Mouse (Mus musculus) kidney, postnatal 25 days (tissue): ENCODE measurements at regions not wholly inside any gene's neighbourhood (a gene's known extent, or its start where the extent isn't known, plus 50 kb on each side); places are given as distances from the start of the nearest gene placed in this dataset.
"Not testable (repeated sequence)": the region's sequence is repeated elsewhere in the genome, so short reads cannot be mapped to it uniquely, and the experiment has no call there.

Source experiments
- DNase-seq, 2 experiments: peaks; one replicate each; pipeline ENCODE4 v3.0.0; 2021; ENCODE audit warnings: mixed read lengths in 2 of 2

- DNase-seq = no peak
These were observed 76.8 kb upstream of the Tars start for GRCm38 (mm10) chr15:11476248-11476647.

- no peak for DNase-seq
These were observed 63.9 kb upstream of the Tars start for GRCm38 (mm10) chr15:11463341-11463740.

- DNase-seq = not testable (repeated sequence)
These were observed 62.1 kb upstream of the Tars start for GRCm38 (mm10) chr15:11461575-11461974.

DNA sequence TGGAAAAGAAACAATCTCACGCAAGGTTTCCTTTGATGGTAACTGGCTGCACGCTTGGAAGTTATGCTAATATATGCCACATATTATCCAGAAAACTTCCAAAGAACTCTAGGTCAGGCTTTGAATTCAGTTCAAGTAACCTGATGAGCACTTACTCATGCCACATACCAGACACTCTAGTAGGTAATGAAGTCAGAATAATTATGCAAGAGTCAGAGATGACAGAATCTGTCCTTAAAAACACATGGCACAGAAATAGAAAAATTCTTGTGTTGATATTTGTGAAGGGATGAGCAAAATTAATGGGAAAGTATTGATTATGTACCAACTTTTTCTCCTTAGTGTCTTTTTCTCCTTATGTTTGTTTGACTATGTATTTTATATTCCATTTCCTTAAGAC lies 59.8 kb upstream of the Tars start:
- no peak for DNase-seq

DNA sequence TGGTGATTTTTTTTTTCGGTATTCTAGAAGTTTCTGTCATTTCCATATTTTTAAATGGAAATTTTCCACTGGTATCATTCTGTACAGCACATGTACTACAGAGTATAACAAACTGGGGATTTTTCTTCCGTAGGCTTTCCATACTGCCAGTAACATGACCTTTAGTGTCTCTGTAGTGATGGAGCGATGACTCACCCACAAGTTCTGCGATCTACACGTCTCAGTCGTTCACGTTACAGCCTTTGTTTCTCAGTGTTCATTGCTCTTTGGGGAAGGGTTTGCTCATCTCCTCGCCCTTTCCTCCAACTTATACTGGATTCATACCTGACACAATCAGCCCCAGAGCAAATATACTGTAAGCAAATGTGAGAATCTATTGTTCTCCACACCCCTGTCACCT lies 57.8 kb upstream of the Tars start:
- DNase-seq = no peak

GRCm38 (mm10) chr15:11455982-11456381 lies 56.5 kb upstream of the Tars start:
- no peak for DNase-seq

GRCm38 (mm10) chr15:11455366-11455785 lies 55.9 kb upstream of the Tars start:
- no peak for DNase-seq

DNA sequence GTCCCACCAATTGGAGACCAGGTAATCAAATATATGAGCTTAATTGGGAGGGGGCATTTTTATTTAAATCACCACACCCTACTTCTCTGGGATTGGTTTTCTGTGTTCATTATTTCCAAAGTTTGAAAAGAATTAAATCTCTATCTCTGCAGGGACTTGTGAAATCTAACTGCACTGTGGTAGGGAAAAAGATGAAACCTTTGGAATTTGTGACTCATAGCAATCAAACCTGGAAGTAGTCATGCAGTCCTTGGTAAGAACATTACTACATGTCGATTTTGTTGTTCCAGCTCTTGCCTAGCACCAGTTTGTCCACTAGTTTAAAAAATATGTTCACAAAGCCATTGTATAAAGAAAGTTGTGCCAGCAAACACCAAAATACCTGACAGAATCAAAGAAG lies 54.5 kb upstream of the Tars start:
- DNase-seq = no peak

DNA sequence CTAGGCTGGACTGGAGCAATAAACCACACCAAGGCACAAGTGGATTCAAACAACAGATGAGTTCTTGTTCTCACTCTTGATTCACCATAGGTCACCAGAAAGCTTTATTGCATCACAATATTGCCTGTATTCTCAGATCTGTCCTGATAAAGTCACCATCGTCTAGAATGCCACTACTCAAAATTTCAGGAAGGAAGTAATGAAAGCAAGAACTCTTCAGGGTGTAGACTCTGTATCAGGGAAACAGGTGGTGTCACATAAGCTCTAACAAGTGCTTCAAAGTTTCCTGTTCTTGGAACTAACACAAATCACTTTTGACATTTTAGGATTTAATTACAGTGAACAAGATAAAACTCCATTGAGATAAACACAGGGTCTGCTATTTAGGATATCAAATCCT lies 52.2 kb upstream of the Tars start:
- no peak for DNase-seq
